Mouse (Mus musculus) liver, embryonic 12.5 days (tissue): Measurements from ENCODE around the gene Cherp. TPM values are rescaled to one million over a fixed set of nuclear protein-coding genes. Genes with fewer than 3 reads are reported as not detected.
A peak's percentile ranks its signal among the peaks of the same experiment; 100 is the strongest.

ENCODE experiments used
- ATAC-seq: fragments of 200-750 bp; cut with Nextera tagmentation; 2 replicates; pipeline ENCODE4 v1.8.0; 2017; ENCODE audit warnings: moderate number of reproducible peaks, mild to moderate bottlenecking, moderate library complexity
- H3K27ac ChIP-seq: fragments of 300-500 bp; sonication (generic); 2 replicates; pipeline ENCODE4 v1.5.1; 2016; ENCODE audit warnings: mild to moderate bottlenecking
- H3K27me3 ChIP-seq: fragments of 300-500 bp; sonication (generic); replicated peaks from 2 replicates; pipeline ENCODE4 v1.6.1; 2016; ENCODE audit warnings: mild to moderate bottlenecking, moderate library complexity
- H3K36me3 ChIP-seq: fragments of 300-500 bp; sonication (generic); 2 replicates; pipeline ENCODE4 v1.6.1; 2016; ENCODE audit warnings: mild to moderate bottlenecking, moderate library complexity
- H3K4me1 ChIP-seq: fragments of 300-500 bp; sonication (generic); 2 replicates; pipeline ENCODE4 v1.6.1; 2016
- H3K4me2 ChIP-seq: fragments of 300-500 bp; sonication (generic); 2 replicates; pipeline ENCODE4 v1.6.1; 2016; ENCODE audit warnings: mild to moderate bottlenecking, moderate library complexity
- H3K4me3 ChIP-seq: fragments of 300-500 bp; sonication (generic); 2 replicates; pipeline ENCODE4 v1.5.1; 2016; ENCODE audit warnings: mild to moderate bottlenecking, moderate library complexity
- H3K9ac ChIP-seq: fragments of 300-500 bp; sonication (generic); 2 replicates; pipeline ENCODE4 v1.6.1; 2016; ENCODE audit warnings: mild to moderate bottlenecking, moderate library complexity
- H3K9me3 ChIP-seq: fragments of 300-500 bp; sonication (generic); replicated peaks from 2 replicates; pipeline ENCODE4 v1.6.1; 2016; ENCODE audit warnings: mild to moderate bottlenecking, moderate library complexity
- WGBS: fragments of 180-500 bp; shearing (Covaris S2); methylation state at CpG from one replicate; pipeline ENCODE4 v1.1.7; 2016; ENCODE audit not compliant: insufficient replicate concordance; 5-methylcytosine and 5-hydroxymethylcytosine counted together
- polyA plus RNA-seq: library from polyadenylated mRNA; unstranded; fragments of >200 nt; fragmentation: Nextera tagmentation; extraction: Ambion mirVana; gene quantifications from 2 replicates; pipeline ENCODE4 v1.2.1, GENCODE M21; 2016

Cherp gene
- polyA plus RNA-seq: 41.6 and 45.0 TPM in 2 replicates

DNA sequence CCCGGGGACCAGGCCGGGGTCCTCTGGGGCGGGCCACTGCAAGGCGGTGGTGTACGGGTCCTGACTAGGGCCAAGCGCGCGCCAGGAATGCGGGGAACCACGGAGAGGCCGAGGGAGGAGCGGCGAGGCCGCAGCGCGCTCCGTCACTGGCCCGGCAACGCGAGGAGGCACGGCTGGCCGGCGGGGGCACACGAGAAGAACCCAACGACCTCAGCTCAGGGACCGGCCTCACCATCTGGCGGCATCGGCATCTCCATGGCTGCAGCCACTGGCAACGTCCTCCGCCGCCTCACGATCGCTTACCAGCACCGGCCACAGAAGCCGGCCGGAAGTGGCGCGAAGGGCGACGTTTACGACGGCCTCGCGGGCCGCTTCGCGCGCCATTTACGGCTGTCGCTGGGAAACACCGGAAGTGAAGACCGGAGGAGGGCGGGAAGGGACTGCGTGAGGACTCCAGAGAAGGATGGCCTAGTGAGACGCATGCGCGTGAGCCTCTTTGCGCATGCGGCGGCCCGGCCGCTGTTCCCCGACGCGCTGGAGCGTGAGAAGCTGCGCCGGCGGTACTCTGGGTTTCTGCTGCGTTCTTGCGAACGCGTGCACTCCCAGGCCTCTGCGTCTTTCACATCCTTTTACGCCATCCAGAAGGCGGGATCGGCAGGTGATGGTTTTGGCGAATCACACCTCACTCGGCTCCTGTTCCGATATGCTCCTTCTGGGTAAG lies at the start of gene Cherp:
Gene Cherp (minus strand): TSS at position 401 of the 721 bp plus-strand sequence.
- peaks cover 37% of the 10 kb centered on the region for H3K4me1 ChIP-seq
- ATAC-seq: peak; percentile 95
- peak within 1 kb of the TSS; percentile 89 for H3K4me3 ChIP-seq
- H3K9ac ChIP-seq: peak within 1 kb of the TSS; percentile 85
- peak within 1 kb of the TSS; percentile 96 for H3K4me2 ChIP-seq
- peaks cover 50% of the 10 kb centered on the region for H3K36me3 ChIP-seq
- H3K27ac ChIP-seq: peak within 1 kb of the TSS; percentile 93
- under 1% methylated on average over 79 of the region's 80 CpGs for WGBS
- H3K9me3 ChIP-seq: 0 out of 2 replicates have a peak, but pooled peaks cover 3% of the 10 kb centered on the region
- H3K27me3 ChIP-seq: no peaks in the 10 kb centered on the region

DNA sequence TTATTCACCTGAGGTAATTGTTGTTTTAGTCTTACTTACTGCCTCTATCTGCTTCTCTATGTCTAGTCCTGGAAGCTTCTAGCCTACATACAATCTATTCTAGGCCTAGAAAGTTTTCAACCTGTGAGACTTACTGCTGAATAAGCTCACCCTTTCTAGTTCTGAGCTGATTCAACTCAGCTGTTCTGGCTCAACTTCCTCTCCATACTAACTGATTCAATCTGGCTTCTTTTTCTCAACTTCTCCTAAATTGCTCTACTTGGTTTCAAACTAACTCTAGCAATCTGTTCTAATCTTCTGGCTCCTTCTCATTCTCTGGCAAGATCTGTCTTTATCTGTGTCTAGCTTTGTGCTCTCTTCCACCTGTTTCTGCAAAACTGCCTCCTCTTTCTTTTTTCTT lies 46.9 kb upstream of the Cherp start:
- no peak for ATAC-seq
- Histone ChIP-seq H3K9ac (no peak overlapping the region), H3K27me3 (no peaks in the 10 kb centered on the region), H3K4me1 (peaks cover 50% of the 10 kb centered on the region), H3K36me3 (peaks cover 14% of the 10 kb centered on the region), H3K27ac (no peak overlapping the region), H3K4me2 (no peak overlapping the region), H3K4me3 (no peak overlapping the region), H3K9me3 (no peaks in the 10 kb centered on the region)

DNA sequence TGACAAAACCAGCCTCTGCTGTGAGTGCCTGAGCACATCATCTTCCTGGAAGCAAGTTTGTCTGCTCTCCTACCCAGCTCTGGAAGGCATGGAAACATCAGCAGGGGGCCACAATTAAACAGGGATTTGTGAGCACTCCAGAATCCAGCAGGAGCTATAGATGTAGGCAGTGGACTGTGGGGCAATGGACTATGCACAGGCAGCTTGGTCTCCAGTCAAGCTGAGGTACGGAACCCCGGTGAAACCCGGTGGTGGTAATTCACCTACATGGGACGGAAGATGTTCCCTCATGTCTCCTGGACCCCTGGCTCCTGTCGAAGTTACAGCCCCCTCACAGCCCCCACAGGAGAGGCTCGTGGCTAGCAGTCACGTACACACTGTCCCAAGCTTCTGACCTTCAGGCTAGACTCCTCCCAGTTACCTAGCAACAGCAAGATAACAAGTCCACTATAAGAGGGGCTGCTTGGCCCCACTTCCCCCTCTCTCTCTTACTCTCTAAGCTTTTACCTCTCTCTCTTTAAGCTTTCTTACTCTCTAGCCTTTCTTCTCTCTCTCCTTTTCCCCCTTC lies 42.5 kb upstream of the Cherp start:
- Histone ChIP-seq H3K9ac (no peak overlapping the region), H3K4me1 (peaks cover 60% of the 10 kb centered on the region), H3K27me3 (no peaks in the 10 kb centered on the region), H3K4me2 (no peak overlapping the region), H3K4me3 (no peak overlapping the region), H3K9me3 (no peaks in the 10 kb centered on the region), H3K27ac (no peak overlapping the region; the same call in 1 of the 2 replicates), H3K36me3 (peaks cover 11% of the 10 kb centered on the region; the same call in 1 of the 2 replicates)
- 53% methylated on average over 7 of the region's 7 CpGs for WGBS
- no peak for ATAC-seq

DNA sequence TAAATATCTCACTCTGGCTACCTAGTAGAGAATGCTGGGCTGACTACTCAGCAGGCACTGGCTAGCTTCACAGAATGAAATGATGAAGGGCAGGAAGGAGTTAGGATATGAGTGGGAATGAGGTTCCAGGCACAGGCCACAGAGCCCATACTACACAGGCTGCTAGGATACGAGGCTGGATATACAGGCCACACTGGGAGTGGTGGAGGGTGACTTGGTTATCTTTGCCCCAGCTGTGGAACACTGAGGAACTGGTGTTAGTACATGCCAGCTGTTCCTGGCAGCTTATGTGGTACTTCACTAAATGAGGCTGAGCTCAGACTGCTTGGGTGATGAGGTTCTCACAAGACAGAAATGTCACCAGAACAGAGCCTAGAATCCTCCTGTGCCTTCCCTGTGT lies 38.1 kb upstream of the Cherp start:
- Histone ChIP-seq H3K9ac (no peak overlapping the region), H3K27me3 (no peaks in the 10 kb centered on the region), H3K4me2 (no peak overlapping the region), H3K9me3 (no peaks in the 10 kb centered on the region), H3K4me3 (no peak overlapping the region), H3K36me3 (peaks cover 11% of the 10 kb centered on the region), H3K4me1 (peaks cover 39% of the 10 kb centered on the region), H3K27ac (no peak overlapping the region)
- ATAC-seq: no peak
- WGBS: 38% methylated on average over 1 of the region's 1 CpGs

DNA sequence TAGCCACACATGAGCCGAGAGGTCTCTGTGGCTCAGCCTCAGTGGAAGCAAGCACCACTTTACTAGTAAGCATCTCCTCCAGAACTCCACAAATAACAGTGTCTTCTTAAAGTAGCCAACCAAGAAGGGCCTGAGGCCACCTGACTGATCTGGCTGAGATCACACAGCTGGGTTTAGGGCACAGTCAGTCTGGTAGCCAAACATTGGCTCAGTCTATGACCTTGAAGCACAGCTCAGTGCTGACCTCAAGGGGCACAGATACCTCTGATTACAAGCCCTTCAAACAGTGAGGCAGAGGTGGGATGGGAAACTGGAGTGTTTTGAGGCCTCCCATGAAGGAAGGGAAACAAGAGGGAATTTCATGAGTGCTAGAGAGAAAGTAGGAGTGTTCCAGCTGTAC lies 37.6 kb upstream of the Cherp start:
- peaks cover 39% of the 10 kb centered on the region for H3K4me1 ChIP-seq
- H3K27ac ChIP-seq: no peak overlapping the region
- no peak overlapping the region for H3K9ac ChIP-seq
- WGBS: 86% methylated on average over 1 of the region's 1 CpGs
- no peaks in the 10 kb centered on the region for H3K9me3 ChIP-seq
- no peak overlapping the region for H3K4me3 ChIP-seq
- ATAC-seq: no peak
- H3K36me3 ChIP-seq: peaks cover 11% of the 10 kb centered on the region
- no peaks in the 10 kb centered on the region for H3K27me3 ChIP-seq
- no peak overlapping the region for H3K4me2 ChIP-seq

DNA sequence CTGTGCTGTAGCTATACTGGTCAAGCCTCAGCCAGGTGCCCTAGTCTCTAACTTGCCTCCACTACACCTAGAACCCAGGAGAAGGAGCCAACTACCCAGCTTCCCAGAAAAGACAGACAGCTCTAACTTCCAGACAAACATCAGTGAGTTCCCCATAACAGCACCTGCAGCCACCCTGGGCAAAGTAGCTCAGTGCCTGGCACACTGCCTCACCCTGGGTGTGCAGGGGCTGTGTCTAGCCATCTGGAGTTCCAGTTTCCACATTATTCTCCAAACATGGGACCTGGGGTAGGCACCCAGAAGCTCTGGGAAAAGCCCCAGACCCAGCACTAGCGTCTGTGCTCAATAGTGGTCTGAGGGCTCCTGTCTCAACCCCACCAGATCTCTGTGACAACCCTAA lies 32.5 kb upstream of the Cherp start:
- no peak overlapping the region for H3K4me3 ChIP-seq
- H3K9ac ChIP-seq: no peak overlapping the region
- H3K27me3 ChIP-seq: no peaks in the 10 kb centered on the region
- H3K9me3 ChIP-seq: no peaks in the 10 kb centered on the region
- peaks cover 13% of the 10 kb centered on the region for H3K36me3 ChIP-seq
- ATAC-seq: no peak
- no peak overlapping the region for H3K4me2 ChIP-seq
- 79% methylated on average over 1 of the region's 1 CpGs for WGBS
- H3K27ac ChIP-seq: no peak overlapping the region
- peaks cover 66% of the 10 kb centered on the region for H3K4me1 ChIP-seq

DNA sequence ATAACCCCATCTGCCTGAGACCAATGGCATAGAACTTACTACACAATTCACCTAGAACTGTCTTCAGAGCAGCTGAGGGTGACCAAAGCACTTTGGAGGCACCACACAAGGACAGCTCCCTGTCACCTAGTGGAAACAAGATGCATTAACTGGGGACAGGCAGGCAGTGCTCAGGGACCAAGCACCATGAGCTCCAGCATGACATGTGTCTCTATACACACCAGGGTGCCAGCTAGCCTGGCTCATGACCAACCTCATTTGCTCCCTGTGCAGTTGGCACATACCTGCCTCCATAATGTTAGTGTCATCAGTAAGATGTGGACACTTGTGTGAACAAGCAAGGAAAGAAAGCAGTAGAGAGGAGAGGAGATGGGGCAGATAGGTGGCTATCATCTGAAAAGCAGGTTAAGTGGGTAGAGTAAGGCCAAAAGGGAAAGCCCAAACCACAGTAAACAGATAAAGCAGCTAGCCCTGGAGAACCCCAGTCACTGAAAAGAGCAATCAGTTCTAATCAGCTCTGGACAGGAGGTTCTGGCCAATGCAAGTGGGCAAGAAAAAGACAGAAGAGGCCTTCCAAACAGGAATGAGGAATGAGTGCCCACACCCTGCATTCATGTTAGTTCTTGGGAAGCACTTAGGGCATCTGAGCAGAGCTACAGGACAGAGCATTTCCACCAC lies 29.8 kb upstream of the Cherp start:
- peak overlapping the region; percentile 19; the same call in 1 of the 2 replicates for H3K4me2 ChIP-seq
- peak; percentile 53; the same call in 1 of the 2 replicates for ATAC-seq
- H3K4me1 ChIP-seq: peaks cover 75% of the 10 kb centered on the region
- H3K4me3 ChIP-seq: no peak overlapping the region
- 0 out of 2 replicates have a peak overlapping the region, but pooled peaks have one; percentile 7 for H3K27ac ChIP-seq
- H3K9me3 ChIP-seq: no peaks in the 10 kb centered on the region
- no peaks in the 10 kb centered on the region for H3K27me3 ChIP-seq
- peak overlapping the region; percentile 14; the same call in 1 of the 2 replicates for H3K9ac ChIP-seq
- H3K36me3 ChIP-seq: peaks cover 18% of the 10 kb centered on the region

DNA sequence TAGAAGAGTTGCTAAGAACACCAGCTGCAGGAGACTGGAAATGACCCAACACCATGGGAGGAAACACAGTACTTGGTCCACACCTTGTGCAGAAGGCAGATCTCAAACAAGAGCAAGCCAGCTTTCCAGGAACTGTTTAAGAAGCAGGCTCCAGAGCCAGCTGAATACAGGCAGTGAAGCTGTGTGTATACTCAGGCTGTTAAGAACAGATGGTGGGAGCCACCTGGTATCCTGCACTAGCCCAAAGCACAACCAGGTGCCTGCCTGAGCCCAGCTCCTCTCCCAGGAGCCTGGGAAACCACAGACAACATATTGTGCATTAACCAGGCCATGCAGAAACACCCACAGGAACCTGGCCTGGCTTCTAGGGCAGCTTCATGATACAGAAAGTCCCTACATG lies 29.1 kb upstream of the Cherp start:
- Histone ChIP-seq H3K9ac (0 out of 2 replicates have a peak overlapping the region, but pooled peaks have one; percentile 14), H3K4me3 (no peak overlapping the region), H3K27me3 (no peaks in the 10 kb centered on the region), H3K27ac (no peak overlapping the region), H3K9me3 (no peaks in the 10 kb centered on the region), H3K36me3 (peaks cover 25% of the 10 kb centered on the region), H3K4me2 (no peak overlapping the region), H3K4me1 (peaks cover 74% of the 10 kb centered on the region)
- no peak for ATAC-seq

DNA sequence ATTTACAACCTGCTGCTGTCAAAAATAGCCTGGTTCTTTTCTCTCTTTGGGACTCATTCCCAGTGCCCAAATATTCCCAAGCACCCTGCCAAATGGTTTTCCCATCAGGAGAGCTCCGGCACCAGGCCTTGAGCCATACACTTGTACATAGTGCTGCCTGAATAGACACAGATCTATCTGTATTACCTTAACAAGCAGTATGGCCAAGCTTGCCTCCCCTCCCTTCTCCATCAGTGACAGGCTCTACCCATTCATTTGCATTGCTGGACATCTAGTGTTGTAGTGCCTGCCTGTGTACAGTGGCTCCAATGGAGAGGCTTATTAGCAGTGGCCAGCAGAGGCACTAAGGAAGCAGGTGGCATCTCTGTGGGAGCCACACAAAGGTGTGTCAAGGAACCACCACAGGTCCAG lies 25.5 kb upstream of the Cherp start:
- no peak for ATAC-seq
- WGBS: 78% methylated on average over 1 of the region's 1 CpGs
- H3K9me3 ChIP-seq: no peaks in the 10 kb centered on the region
- no peak overlapping the region for H3K4me2 ChIP-seq
- H3K4me3 ChIP-seq: no peak overlapping the region
- H3K27me3 ChIP-seq: no peaks in the 10 kb centered on the region
- peaks cover 63% of the 10 kb centered on the region for H3K4me1 ChIP-seq
- H3K27ac ChIP-seq: no peak overlapping the region
- H3K9ac ChIP-seq: no peak overlapping the region
- H3K36me3 ChIP-seq: peaks cover 55% of the 10 kb centered on the region

DNA sequence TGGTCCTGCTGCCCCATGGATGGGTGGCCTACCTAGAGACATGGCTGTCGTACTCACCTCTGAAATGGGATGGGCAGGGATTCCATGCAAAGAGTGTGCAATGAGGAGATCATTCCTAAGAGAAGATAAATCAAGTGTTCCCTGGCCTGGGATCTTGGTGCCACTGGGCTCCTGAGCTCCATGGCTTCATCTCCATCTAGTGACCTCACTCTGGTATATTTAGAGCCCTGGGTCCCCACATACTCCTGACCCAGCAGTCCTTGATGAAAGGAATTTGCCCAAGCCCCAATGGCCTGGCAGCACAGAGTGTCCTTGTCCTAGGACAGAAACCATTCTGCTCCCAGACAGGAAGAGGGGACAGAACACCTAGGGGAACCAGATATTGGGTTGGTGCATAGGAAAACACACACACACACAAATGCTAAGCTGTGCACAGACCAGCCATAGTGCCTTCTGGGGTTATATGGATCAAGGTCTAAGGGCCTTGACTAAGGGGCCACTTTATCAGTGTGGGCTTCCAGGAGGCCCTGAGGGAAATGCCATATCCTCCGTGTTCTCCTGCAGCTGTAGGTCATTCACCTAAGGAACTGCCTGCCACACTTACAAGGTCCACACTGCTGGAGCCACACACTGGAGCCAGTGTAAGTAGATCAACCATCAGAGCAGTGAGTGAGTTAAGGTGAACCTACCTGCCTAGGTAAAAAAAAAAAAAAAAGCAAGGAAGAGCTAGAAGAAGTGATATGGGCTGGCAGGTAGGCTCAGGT lies 24.7 kb upstream of the Cherp start:
- no peak overlapping the region for H3K27ac ChIP-seq
- ATAC-seq: no peak

DNA sequence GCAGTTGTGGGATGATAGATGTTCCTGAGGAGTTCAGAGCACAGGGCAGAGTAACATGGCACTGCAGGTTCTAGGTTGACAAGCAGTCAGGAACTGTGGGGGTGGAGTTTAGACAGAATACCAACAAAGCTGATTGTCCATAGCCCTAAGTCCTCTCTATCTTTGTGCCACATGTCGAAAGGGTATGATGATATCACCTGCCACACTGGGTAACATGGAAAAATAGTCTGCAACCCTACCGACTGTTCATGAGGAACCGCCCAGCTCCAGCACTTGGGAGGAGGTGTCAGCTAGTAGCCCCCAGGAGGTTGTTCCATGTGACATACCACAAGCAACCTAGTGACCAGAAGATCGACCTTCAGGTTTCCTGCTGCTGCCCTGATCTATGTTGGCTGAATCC lies 23.5 kb upstream of the Cherp start:
- Histone ChIP-seq H3K27ac (0 out of 2 replicates have a peak overlapping the region, but pooled peaks have one; percentile 23), H3K4me3 (no peak overlapping the region), H3K4me1 (peaks cover 51% of the 10 kb centered on the region), H3K9ac (no peak overlapping the region), H3K36me3 (peaks cover 67% of the 10 kb centered on the region), H3K27me3 (no peaks in the 10 kb centered on the region), H3K4me2 (no peak overlapping the region), H3K9me3 (no peaks in the 10 kb centered on the region)
- peak; percentile 42; the same call in 1 of the 2 replicates for ATAC-seq
- WGBS: 43% methylated on average over 4 of the region's 4 CpGs

More for the DNA sequence above, 24.7 kb upstream of the Cherp start:
- peaks cover 62% of the 10 kb centered on the region for H3K36me3 ChIP-seq
- H3K9me3 ChIP-seq: no peaks in the 10 kb centered on the region
- no peak overlapping the region for H3K4me3 ChIP-seq
- 75% methylated on average over 2 of the region's 2 CpGs for WGBS
- no peak overlapping the region for H3K9ac ChIP-seq
- no peaks in the 10 kb centered on the region for H3K27me3 ChIP-seq
- no peak overlapping the region for H3K4me2 ChIP-seq
- peaks cover 55% of the 10 kb centered on the region for H3K4me1 ChIP-seq
